Mouse (Mus musculus): ENCODE measurements around the gene Fam71f2. TPM values are rescaled to one million over a fixed set of nuclear protein-coding genes. Genes with fewer than 3 reads are reported as not detected.

Fam71f2 gene
- 0.20 and 1.3 TPM in 2 replicates for polyA plus RNA-seq (2012; rRNA removed)

DNA sequence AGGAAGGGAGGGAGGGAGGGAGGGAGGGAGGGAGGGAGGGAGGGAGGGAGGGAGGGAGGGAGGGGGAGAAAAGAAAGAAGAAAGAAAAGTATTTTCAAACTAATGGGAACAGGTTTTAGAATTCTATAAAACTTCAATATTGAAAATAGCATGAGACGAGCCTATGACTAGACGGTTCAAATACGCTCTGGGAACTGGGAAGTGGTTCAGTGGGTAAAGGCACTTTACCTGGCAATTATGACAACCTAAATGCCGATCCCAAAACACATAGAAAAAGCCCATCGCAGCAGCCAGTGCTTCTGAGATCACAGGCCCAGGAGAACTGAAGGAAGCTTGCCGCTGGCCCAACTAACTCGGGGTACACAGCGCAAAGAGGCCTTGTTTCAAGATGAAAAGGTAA, at the start of gene Fam71f2:
Gene Fam71f2, plus strand, starts transcription at position 301 of the 400 bp plus-strand sequence.
- Histone ChIP-seq H3K4me3 (ENCODE audit: low read depth, low read length) (no peak within 1 kb of the TSS), H3K4me1 (ENCODE audit: control insufficient read depth, insufficient read depth, insufficient read length, low read length) (no peaks in the 10 kb centered on the region), H3K36me3 (ENCODE audit: control insufficient read depth, insufficient read depth, low read length) (no peaks in the 10 kb centered on the region), H3K27me3 (ENCODE audit: control insufficient read depth, insufficient read depth, low read length) (no peaks in the 10 kb centered on the region), H3K27ac (ENCODE audit: insufficient read depth, low read depth, low read length) (no peak within 1 kb of the TSS)
- TF ChIP-seq POLR2A (IDR thresholded peaks at IDR 0.05; ENCODE audit: low read depth, low read length): no peak
- no peak for TF ChIP-seq CTCF (IDR thresholded peaks at IDR 0.05; ENCODE audit: extremely low read depth, insufficient read length, insufficient replicate concordance, low read depth, low read length)
- WGBS: 83% methylated on average over 8 of the region's 8 CpGs

DNA sequence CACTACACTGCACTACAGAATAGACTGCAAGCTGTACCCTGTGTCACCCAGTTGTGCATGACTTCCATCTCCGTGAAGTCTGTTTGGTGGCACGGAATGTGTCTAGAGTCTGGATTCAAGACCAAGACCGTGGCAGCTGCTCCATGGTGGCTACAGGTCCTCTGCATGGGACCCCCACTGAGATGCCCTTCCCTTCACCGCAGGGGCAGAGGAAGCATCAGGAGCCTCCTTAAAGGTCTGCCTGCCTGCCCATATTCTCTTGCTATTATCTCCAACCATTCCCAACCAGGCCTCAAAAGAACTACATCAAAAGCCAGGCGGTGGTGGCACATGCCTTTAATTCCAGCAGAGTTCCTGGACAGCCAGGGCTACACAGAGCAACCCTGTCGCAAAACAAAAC, 49.0 kb upstream of the Fam71f2 start:
- Histone ChIP-seq H3K27ac (ENCODE audit: insufficient read depth, low read depth, low read length) (no peak overlapping the region), H3K27me3 (ENCODE audit: control insufficient read depth, insufficient read depth, low read length) (no peaks in the 10 kb centered on the region), H3K36me3 (ENCODE audit: control insufficient read depth, insufficient read depth, low read length) (no peaks in the 10 kb centered on the region), H3K4me3 (ENCODE audit: low read depth, low read length) (no peak overlapping the region), H3K4me1 (ENCODE audit: control insufficient read depth, insufficient read depth, insufficient read length, low read length) (peaks cover 3% of the 10 kb centered on the region; the same call in 1 of the 2 replicates)
- 73% methylated on average over 6 of the region's 6 CpGs for WGBS
- no peak for TF ChIP-seq POLR2A (IDR thresholded peaks at IDR 0.05; ENCODE audit: low read depth, low read length)
- no peak for TF ChIP-seq CTCF (IDR thresholded peaks at IDR 0.05; ENCODE audit: extremely low read depth, insufficient read length, insufficient replicate concordance, low read depth, low read length)

DNA sequence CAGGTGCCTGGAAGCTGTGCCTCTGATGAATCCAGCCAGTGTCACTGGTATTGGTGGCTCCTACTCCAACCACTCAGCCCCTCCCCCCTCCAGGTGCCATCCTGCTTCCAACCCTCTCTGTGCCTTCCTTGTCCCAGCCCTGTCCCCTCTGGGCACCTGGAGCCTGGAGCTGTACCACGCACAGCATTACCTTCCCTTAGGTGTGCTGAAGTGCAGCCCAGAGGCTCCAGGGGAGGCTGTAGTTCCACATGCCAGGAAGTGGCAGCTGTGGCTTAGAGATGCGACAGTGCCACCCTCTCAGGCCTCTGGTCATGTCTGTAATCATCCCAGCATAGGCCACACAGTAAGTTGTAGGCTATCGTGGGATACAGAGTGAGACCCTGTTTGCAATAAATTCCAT, 47.6 kb upstream of the Fam71f2 start:
- H3K4me1 ChIP-seq (ENCODE audit: control insufficient read depth, insufficient read depth, insufficient read length, low read length): peaks cover 3% of the 10 kb centered on the region; the same call in 1 of the 2 replicates
- no peaks in the 10 kb centered on the region for H3K27me3 ChIP-seq (ENCODE audit: control insufficient read depth, insufficient read depth, low read length)
- H3K27ac ChIP-seq (ENCODE audit: insufficient read depth, low read depth, low read length): no peak overlapping the region
- 70% methylated on average over 3 of the region's 3 CpGs for WGBS
- no peak overlapping the region for H3K4me3 ChIP-seq (ENCODE audit: low read depth, low read length)
- no peak for TF ChIP-seq CTCF (IDR thresholded peaks at IDR 0.05; ENCODE audit: extremely low read depth, insufficient read length, insufficient replicate concordance, low read depth, low read length)
- no peak for TF ChIP-seq POLR2A (IDR thresholded peaks at IDR 0.05; ENCODE audit: low read depth, low read length)
- H3K36me3 ChIP-seq (ENCODE audit: control insufficient read depth, insufficient read depth, low read length): no peaks in the 10 kb centered on the region

DNA sequence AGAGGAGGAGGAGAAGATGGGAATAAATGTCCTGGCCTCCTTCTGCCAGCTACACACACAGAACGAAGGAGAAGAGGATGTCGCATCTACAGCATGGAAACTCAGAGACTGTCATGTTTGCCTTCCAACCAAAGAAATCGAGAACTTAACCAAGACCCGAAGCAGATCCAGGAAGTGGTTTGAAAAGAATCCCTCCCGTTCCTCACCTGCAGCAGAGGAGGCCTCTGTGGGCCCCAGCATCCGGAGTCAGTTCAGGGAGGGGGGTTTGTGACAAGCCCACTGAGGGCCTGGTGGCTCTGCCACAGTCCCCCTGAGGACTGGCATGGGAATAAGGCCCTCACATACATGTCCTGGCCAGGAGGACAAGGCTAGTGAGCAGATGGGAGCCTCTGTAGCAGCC, 47.1 kb upstream of the Fam71f2 start:
- no peak overlapping the region for H3K4me3 ChIP-seq (ENCODE audit: low read depth, low read length)
- no peak for TF ChIP-seq CTCF (IDR thresholded peaks at IDR 0.05; ENCODE audit: extremely low read depth, insufficient read length, insufficient replicate concordance, low read depth, low read length)
- no peak for TF ChIP-seq POLR2A (IDR thresholded peaks at IDR 0.05; ENCODE audit: low read depth, low read length)
- no peaks in the 10 kb centered on the region for H3K27me3 ChIP-seq (ENCODE audit: control insufficient read depth, insufficient read depth, low read length)
- 64% methylated on average over 6 of the region's 6 CpGs for WGBS
- no peaks in the 10 kb centered on the region for H3K36me3 ChIP-seq (ENCODE audit: control insufficient read depth, insufficient read depth, low read length)
- no peak overlapping the region for H3K27ac ChIP-seq (ENCODE audit: insufficient read depth, low read depth, low read length)
- H3K4me1 ChIP-seq (ENCODE audit: control insufficient read depth, insufficient read depth, insufficient read length, low read length): peaks cover 3% of the 10 kb centered on the region; the same call in 1 of the 2 replicates

DNA sequence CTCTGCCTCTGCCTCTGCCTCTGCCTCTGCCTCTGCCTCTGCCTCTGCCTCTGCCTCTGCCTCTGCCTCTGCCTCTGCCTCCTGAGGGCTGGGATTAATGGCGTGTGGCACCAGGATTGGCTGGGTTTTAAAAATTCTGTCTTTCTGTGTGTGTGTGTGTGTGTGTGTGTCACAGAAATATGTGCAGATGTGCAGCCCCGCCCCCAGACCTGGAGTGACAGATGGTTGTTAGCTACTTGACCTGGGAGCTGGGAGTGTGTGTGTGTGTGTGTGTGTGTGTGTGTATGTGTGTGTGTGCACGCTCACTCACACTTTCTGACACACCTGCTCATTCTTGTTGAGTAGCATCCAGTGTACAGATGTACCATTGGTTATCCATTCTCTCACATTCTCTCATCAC, 45.7 kb upstream of the Fam71f2 start:
- H3K27ac ChIP-seq (ENCODE audit: insufficient read depth, low read depth, low read length): no peak overlapping the region
- no peak for TF ChIP-seq CTCF (IDR thresholded peaks at IDR 0.05; ENCODE audit: extremely low read depth, insufficient read length, insufficient replicate concordance, low read depth, low read length)
- TF ChIP-seq POLR2A (IDR thresholded peaks at IDR 0.05; ENCODE audit: low read depth, low read length): no peak
- no peak overlapping the region for H3K4me3 ChIP-seq (ENCODE audit: low read depth, low read length)
- H3K27me3 ChIP-seq (ENCODE audit: control insufficient read depth, insufficient read depth, low read length): no peaks in the 10 kb centered on the region
- peaks cover 3% of the 10 kb centered on the region; the same call in 1 of the 2 replicates for H3K4me1 ChIP-seq (ENCODE audit: control insufficient read depth, insufficient read depth, insufficient read length, low read length)
- H3K36me3 ChIP-seq (ENCODE audit: control insufficient read depth, insufficient read depth, low read length): no peaks in the 10 kb centered on the region
- WGBS: 56% methylated on average over 3 of the region's 3 CpGs

DNA sequence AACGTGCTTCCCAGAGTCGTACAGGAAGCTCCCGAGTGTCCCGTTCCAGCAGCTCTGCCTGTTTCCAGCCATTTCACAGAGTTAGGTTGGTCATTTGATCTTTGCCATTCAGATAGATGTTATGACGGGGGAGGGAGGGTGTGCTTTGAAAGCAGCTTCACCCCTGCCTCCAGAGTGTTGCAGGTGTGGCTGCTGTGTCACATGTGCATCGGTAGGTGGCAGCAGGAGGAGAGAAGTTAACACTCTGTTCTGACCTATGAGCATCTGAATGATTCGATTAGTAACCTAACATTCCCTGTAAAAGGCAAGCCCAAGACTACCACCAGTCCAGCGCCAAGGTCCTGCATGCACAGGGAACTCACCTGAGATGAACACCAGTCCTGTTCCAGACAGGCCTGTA, 45.1 kb upstream of the Fam71f2 start:
- Histone ChIP-seq H3K27me3 (ENCODE audit: control insufficient read depth, insufficient read depth, low read length) (no peaks in the 10 kb centered on the region), H3K27ac (ENCODE audit: insufficient read depth, low read depth, low read length) (no peak overlapping the region), H3K36me3 (ENCODE audit: control insufficient read depth, insufficient read depth, low read length) (no peaks in the 10 kb centered on the region), H3K4me1 (ENCODE audit: control insufficient read depth, insufficient read depth, insufficient read length, low read length) (peaks cover 3% of the 10 kb centered on the region; the same call in 1 of the 2 replicates), H3K4me3 (ENCODE audit: low read depth, low read length) (no peak overlapping the region)
- 30% methylated on average over 8 of the region's 8 CpGs for WGBS
- TF ChIP-seq CTCF (IDR thresholded peaks at IDR 0.05; ENCODE audit: extremely low read depth, insufficient read length, insufficient replicate concordance, low read depth, low read length): peak; percentile 63; the same call in 1 of the 2 replicates
- TF ChIP-seq POLR2A (IDR thresholded peaks at IDR 0.05; ENCODE audit: low read depth, low read length): no peak

DNA sequence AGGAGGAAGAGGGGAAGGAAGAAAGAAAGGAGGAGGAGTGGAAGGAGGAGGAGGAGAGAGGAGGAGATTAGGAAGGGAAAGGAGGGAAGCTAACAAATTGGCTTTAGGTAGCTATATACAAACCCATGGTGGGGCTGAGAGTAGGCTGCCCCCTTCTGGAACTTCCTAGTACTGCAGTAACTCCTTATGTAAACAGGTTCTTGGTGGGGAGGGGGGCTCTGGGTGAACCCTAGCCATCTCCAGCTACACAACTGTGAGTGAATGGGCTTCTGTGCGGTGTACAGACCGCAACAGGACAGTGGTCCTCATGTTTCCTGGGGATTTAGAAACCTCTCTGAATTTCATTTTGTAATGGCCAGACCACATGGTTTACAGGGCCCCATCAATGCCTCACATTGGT, 38.6 kb upstream of the Fam71f2 start:
- Histone ChIP-seq H3K27ac (ENCODE audit: insufficient read depth, low read depth, low read length) (no peak overlapping the region), H3K4me3 (ENCODE audit: low read depth, low read length) (no peak overlapping the region), H3K27me3 (ENCODE audit: control insufficient read depth, insufficient read depth, low read length) (no peaks in the 10 kb centered on the region), H3K36me3 (ENCODE audit: control insufficient read depth, insufficient read depth, low read length) (no peaks in the 10 kb centered on the region), H3K4me1 (ENCODE audit: control insufficient read depth, insufficient read depth, insufficient read length, low read length) (no peaks in the 10 kb centered on the region)
- WGBS: 39% methylated on average over 2 of the region's 2 CpGs
- TF ChIP-seq POLR2A (IDR thresholded peaks at IDR 0.05; ENCODE audit: low read depth, low read length) (no peak), CTCF (IDR thresholded peaks at IDR 0.05; ENCODE audit: extremely low read depth, insufficient read length, insufficient replicate concordance, low read depth, low read length) (peak; percentile 70; the same call in 1 of the 2 replicates)
